Mouse (Mus musculus): ENCODE results near the gene Nrde2.

DNA sequence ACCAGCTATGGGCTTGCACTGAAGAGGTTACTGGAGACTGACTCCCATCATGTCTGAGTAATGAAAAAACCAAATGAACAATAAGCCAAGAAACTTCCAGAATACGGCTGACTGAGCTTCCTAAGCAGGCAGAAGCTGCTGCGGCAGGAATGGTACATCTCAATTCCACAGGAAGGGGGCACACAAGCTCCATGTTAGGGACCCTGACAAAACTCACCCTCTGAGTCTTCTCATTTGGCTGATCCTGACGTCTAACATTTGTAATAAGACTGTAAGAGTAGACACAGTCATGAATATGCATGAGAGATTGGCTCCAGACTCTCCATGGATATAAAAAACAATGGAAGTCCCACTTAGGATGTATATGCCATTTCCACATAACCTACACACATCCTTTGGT is 6.7 kb upstream of the Nrde2 start:
- TF ChIP-seq CTCF (IDR thresholded peaks at IDR 0.05; ENCODE audit: low read depth) (peak; percentile 57), EP300 (IDR thresholded peaks at IDR 0.05; ENCODE audit: low read depth) (no peak)

Measured in heart, postnatal 0 days (tissue).